ENCODE assay signal across 17 mouse cellular contexts in the genomic region with DNA sequence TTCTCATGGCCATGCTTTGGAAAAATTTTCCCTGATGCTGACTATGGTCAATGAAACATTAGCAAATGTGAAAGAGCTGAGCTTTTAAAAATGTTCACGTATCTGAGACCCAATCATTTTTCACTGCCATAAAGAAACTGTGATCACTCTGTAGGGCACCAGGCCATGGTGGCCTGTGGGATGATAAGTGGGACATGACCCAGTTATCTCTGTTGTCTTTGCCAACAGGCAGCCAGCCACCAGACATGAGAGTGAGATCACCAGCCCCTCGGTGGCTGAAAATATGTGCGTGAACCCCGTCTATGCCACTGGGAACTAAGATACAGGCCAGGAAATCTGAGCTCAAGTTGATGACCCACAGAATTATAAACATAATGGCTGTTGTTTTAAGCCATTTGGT. TPM values are rescaled to one million over a fixed set of nuclear protein-coding genes. Genes with fewer than 3 reads are reported as not detected.
DNase-seq lines count a peak whose midpoint lies in the region; ATAC-seq lines count a peak whose summit lies in the region.
"Had no signal": no experiment of that assay in that cellular context is flagged by ENCODE, and none has a peak within 500 bp of the region (broad histone marks: within the 10 kb centered on the region; RNA-seq: fewer than 3 reads in every experiment).

No protein-coding gene starts in this region.

- H3K9me3 ChIP-seq in heart, embryonic 13.5 days = no peaks in the 10 kb centered on the region
- no peaks in the 10 kb centered on the region for H3K9me3 ChIP-seq in liver, embryonic 11.5 days (ENCODE audit: control insufficient read depth, low read length)
- H3K9me3 ChIP-seq: hindbrain, embryonic 15.5 days; midbrain, embryonic 10.5 days; neural tube, embryonic 15.5 days had no signal

- intact Hi-C loops in heart, postnatal 25 days (cut with DNase I) = no loop called here

- H3K36me3 ChIP-seq in heart, embryonic 13.5 days = no peaks in the 10 kb centered on the region
- H3K36me3 ChIP-seq in liver, embryonic 11.5 days (ENCODE audit: control insufficient read depth, insufficient read depth, low read length) = no peaks in the 10 kb centered on the region
- H3K36me3 ChIP-seq: hindbrain, embryonic 15.5 days; midbrain, embryonic 10.5 days; neural tube, embryonic 15.5 days had no signal

- H3K4me3 ChIP-seq in heart, embryonic 13.5 days = no peak overlapping the region
- no peak overlapping the region for H3K4me3 ChIP-seq in liver, embryonic 11.5 days (ENCODE audit: low read depth, low read length)
- H3K4me3 ChIP-seq: hindbrain, embryonic 15.5 days; left cerebral cortex, adult 2 months; midbrain, embryonic 10.5 days; neural tube, embryonic 15.5 days had no signal

- no peak for ATAC-seq in cerebellum, adult (ENCODE audit: insufficient number of reproducible peaks, low FRiP score, low TSS enrichment)
- no peak for ATAC-seq in heart, embryonic 13.5 days (ENCODE audit: extremely low read depth, insufficient number of reproducible peaks, low FRiP score, low TSS enrichment)
- peak; percentile 61 for ATAC-seq in liver, embryonic 11.5 days (replicated peaks; ENCODE audit: low FRiP score)
- no peak for ATAC-seq in CD4-positive, CD25-positive, alpha-beta regulatory T cell, adult 4 months
- ATAC-seq: intestine, postnatal 0 days had no signal

- DNase-seq in cerebellum, postnatal 14 days = peak; percentile 79 to 81
- DNase-seq in heart, postnatal 25 days (ENCODE audit: low spot score) = no peak
- DNase-seq in liver, embryonic 11.5 days (ENCODE audit: low spot score) = no peak
- DNase-seq in retina, embryonic 14.5 days (ENCODE audit: low spot score) = peak; percentile 6
- no peak for DNase-seq in thymus, postnatal 10 days (ENCODE audit: low spot score in 2 of 2)
- DNase-seq: cerebellum, adult 18-20 months; lung, postnatal 10 days; thymus, postnatal 25 days had no signal

- H3K27me3 ChIP-seq in heart, embryonic 13.5 days (replicated peaks) = no peaks in the 10 kb centered on the region
- H3K27me3 ChIP-seq in liver, embryonic 11.5 days (replicated peaks; ENCODE audit: control insufficient read depth, insufficient read depth, low read length) = no peaks in the 10 kb centered on the region
- H3K27me3 ChIP-seq: hindbrain, embryonic 15.5 days; neural tube, embryonic 15.5 days had no signal

- 0 out of 2 replicates have a peak overlapping the region, but pooled peaks have one; percentile 20 for H3K27ac ChIP-seq in heart, embryonic 13.5 days (replicated peaks)
- H3K27ac ChIP-seq in liver, embryonic 11.5 days (ENCODE audit: low read depth, low read length) = no peak overlapping the region
- H3K27ac ChIP-seq: hindbrain, embryonic 15.5 days; kidney, postnatal 0 days; left cerebral cortex, adult 2 months; midbrain, embryonic 10.5 days; neural tube, embryonic 15.5 days had no signal

- no peak overlapping the region for H3K9ac ChIP-seq in heart, embryonic 13.5 days
- H3K9ac ChIP-seq in liver, embryonic 11.5 days (ENCODE audit: low read depth, low read length) = no peak overlapping the region
- H3K9ac ChIP-seq: hindbrain, embryonic 15.5 days; neural tube, embryonic 15.5 days had no signal

- 24% methylated on average over 4 of the region's 4 CpGs for WGBS in heart, embryonic 13.5 days
- 31% methylated on average over 4 of the region's 4 CpGs for WGBS in liver, embryonic 11.5 days

- H3K4me2 ChIP-seq in heart, embryonic 13.5 days = no peak overlapping the region
- no peak overlapping the region for H3K4me2 ChIP-seq in liver, embryonic 11.5 days
- H3K4me2 ChIP-seq: hindbrain, embryonic 15.5 days; neural tube, embryonic 15.5 days had no signal

- peaks cover 20% of the 10 kb centered on the region for H3K4me1 ChIP-seq in heart, embryonic 13.5 days
- H3K4me1 ChIP-seq in liver, embryonic 11.5 days (replicated peaks; ENCODE audit: control insufficient read depth, insufficient read depth, low read length) = peaks cover 29% of the 10 kb centered on the region
- H3K4me1 ChIP-seq: hindbrain, embryonic 15.5 days; midbrain, embryonic 10.5 days; neural tube, embryonic 15.5 days had no signal

RNA-seq across cellular contexts. Expression of a gene that starts 14.2 kb away (rescaled TPM):
- 6.4 and 6.9 TPM in 2 replicates for polyA plus RNA-seq in heart, embryonic 13.5 days (2015; fragmentation: Nextera tagmentation; extraction: Ambion mirVana)
- 10 to 100 TPM; 12.2 to 14.8 TPM for total RNA-seq in heart, postnatal 25 days (2021)
- polyA plus RNA-seq in liver, embryonic 11.5 days (2014; fragmentation: Nextera tagmentation; extraction: Ambion mirVana) = 1.9 and 2.2 TPM in 2 replicates
- polyA plus RNA-seq in CD4-positive, CD25-positive, alpha-beta regulatory T cell, adult 4 months (2017; shearing (Covaris generic)) = under 1 TPM in 1 of 2 experiments, not detected in 1; 0.39 TPM

Comparison
In these comparisons a context has a peak if more than half of its experiments do, and no peak if none do; other contexts are left out.
1. DNase-seq: peak in cerebellum, postnatal 14 days (2 of 2) and retina, embryonic 14.5 days (single experiment); none in heart, postnatal 25 days (single experiment), liver, embryonic 11.5 days (single experiment) and thymus, postnatal 10 days (0 of 2).